ENCODE assay signal across 8 mouse cellular contexts in the genomic region with DNA sequence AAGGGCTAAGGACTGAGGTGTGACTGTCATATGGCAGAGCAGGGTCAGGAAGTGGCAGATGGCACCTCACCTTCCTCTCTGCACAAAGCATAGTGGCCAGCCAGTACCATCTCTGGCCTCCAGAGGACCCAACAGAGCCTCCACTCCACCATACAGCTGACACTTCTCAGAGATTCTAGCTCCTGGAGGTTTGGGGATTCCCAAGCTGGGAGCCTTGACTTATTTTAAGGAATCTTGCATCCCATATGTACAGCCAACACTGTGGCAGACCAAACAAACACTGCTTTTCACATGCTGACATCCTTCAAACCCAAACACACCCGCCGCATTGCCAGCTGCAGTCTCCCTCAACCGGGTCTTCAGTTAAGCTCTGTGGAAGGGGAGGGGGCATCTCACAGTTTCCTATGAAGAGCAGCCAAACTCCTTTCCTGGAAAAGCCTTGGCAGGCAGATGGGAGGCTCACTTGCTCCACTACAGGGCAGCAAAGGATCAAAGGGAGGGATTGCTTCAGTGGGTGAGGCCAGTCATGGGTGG.
A peak's percentile ranks its signal among the peaks of the same experiment; 100 is the strongest.
DNase-seq lines count a peak whose midpoint lies in the region; ATAC-seq and TF ChIP-seq lines count a peak whose summit lies in the region.

No protein-coding gene starts in this region.

- intact Hi-C loops in left cerebral cortex, postnatal 10 days (cut with DNase I): loop anchor here (5.0 kb wide), 1 partner anchor 51 kb away; no protein-coding TSS in a partner anchor

- H3K36me3 ChIP-seq in E14TG2a.4 (ENCODE audit: insufficient read depth, low read length): no peaks in the 10 kb centered on the region

- no peak overlapping the region for H3K4me3 ChIP-seq in E14TG2a.4 (replicated peaks; ENCODE audit: low read length)

- H3K9me3 ChIP-seq in E14TG2a.4 (ENCODE audit: low read length): no peaks in the 10 kb centered on the region

- DNase-seq in left cerebral cortex, postnatal 10 days (ENCODE audit: extremely low spot score in 1 of 2, low spot score in 2 of 2): peak; percentile 44 to 49
- no peak for DNase-seq in left cerebral cortex, adult 8-10 months (ENCODE audit: low spot score in 2 of 2)
- DNase-seq in cerebellum, adult 8-10 months: peak; percentile 59
- DNase-seq in testis, postnatal 10 days (ENCODE audit: low spot score): no peak
- DNase-seq in adrenal gland, postnatal 36 days: no peak
- no peak for DNase-seq in gastrocnemius, postnatal 4 days (ENCODE audit: low spot score in 2 of 2)

- H3K27me3 ChIP-seq in E14TG2a.4 (ENCODE audit: insufficient read depth, low read length): 0 out of 2 replicates have a peak, but pooled peaks cover 5% of the 10 kb centered on the region

- H3K4me1 ChIP-seq in E14TG2a.4 (replicated peaks; ENCODE audit: low read depth, low read length): peaks cover 9% of the 10 kb centered on the region

- TF ChIP-seq CTCF in E14TG2a.4 (conservative IDR thresholded peaks at IDR 0.05; ENCODE audit: low read length): 0 out of 2 replicates have a peak, but pooled peaks have one; percentile 7

- ATAC-seq in megakaryocyte-erythroid progenitor cell, adult 5-6 weeks (replicated peaks; ENCODE audit: low FRiP score, low TSS enrichment, poor library complexity, severe bottlenecking): peak; percentile 43; the same call in 1 of the 2 replicates

Comparison
In these comparisons a context has a peak if more than half of its experiments do, and no peak if none do; other contexts are left out.
1. DNase-seq: peak in left cerebral cortex, postnatal 10 days (2 of 2) and cerebellum, adult 8-10 months (single experiment); none in left cerebral cortex, adult 8-10 months (0 of 2), testis, postnatal 10 days (single experiment), adrenal gland, postnatal 36 days (0 of 2) and gastrocnemius, postnatal 4 days (0 of 2).